Mouse (Mus musculus): ENCODE measurements around the gene Nup210.
A peak's percentile ranks its signal among the peaks of the same experiment; 100 is the strongest.

Gene Nup210

GRCm38 (mm10) chr6:91014198-91014958 lies 102.3 kb downstream of the Nup210 start:
- DNase-seq = peak; percentile 27 to 48

GRCm38 (mm10) chr6:91012458-91012857 lies 104.2 kb downstream of the Nup210 start:
- no peak for DNase-seq

- no peak for DNase-seq
These were observed 105.1 kb downstream of the Nup210 start for GRCm38 (mm10) chr6:91011568-91011967.

GRCm38 (mm10) chr6:91008284-91008830 lies 108.3 kb downstream of the Nup210 start:
- DNase-seq = no peak

- no peak for DNase-seq
These were observed 109.4 kb downstream of the Nup210 start for GRCm38 (mm10) chr6:91007207-91007606.

- DNase-seq = no peak
These were observed 112.5 kb downstream of the Nup210 start for GRCm38 (mm10) chr6:91004157-91004556.

GRCm38 (mm10) chr6:91003310-91003995 lies 113.2 kb downstream of the Nup210 start:
- DNase-seq = no peak

GRCm38 (mm10) chr6:91001566-91001965 lies 115.1 kb downstream of the Nup210 start:
- no peak for DNase-seq

- DNase-seq = peak in 1 of 2 experiments; percentile 39
These were observed 115.7 kb downstream of the Nup210 start for GRCm38 (mm10) chr6:91000819-91001525.

- no peak for DNase-seq
These were observed 117.5 kb downstream of the Nup210 start for GRCm38 (mm10) chr6:90999176-90999575.

- DNase-seq = no peak
These were observed 119.6 kb downstream of the Nup210 start for GRCm38 (mm10) chr6:90997025-90997424.

GRCm38 (mm10) chr6:90996181-90996580 lies 120.4 kb downstream of the Nup210 start:
- DNase-seq = no peak

- peak; percentile 88 to 92 for DNase-seq
These were observed 127.8 kb downstream of the Nup210 start, which contains the start of gene Iqsec1 for GRCm38 (mm10) chr6:90988648-90989317. Gene Iqsec1 (minus strand): TSS chr6:90988685.

- no peak for DNase-seq
These were observed 128.4 kb downstream of the Nup210 start for GRCm38 (mm10) chr6:90988299-90988625.

GRCm38 (mm10) chr6:90987561-90988298 lies 128.9 kb downstream of the Nup210 start:
- DNase-seq = peak; percentile 45 to 48

- DNase-seq = no peak
These were observed 132.5 kb downstream of the Nup210 start for GRCm38 (mm10) chr6:90984101-90984500.

GRCm38 (mm10) chr6:90974279-90974678 lies 142.3 kb downstream of the Nup210 start:
- DNase-seq = no peak

- peak; percentile 10 to 28 for DNase-seq
These were observed 147.2 kb downstream of the Nup210 start for GRCm38 (mm10) chr6:90969341-90969871.
